Mouse (Mus musculus): ENCODE data around the gene Bloc1s2. TPM values are rescaled to one million over a fixed set of nuclear protein-coding genes. Genes with fewer than 3 reads are reported as not detected.

Bloc1s2 gene
- total RNA-seq, 1 experiment: 80.5 TPM

- Histone ChIP-seq H3K27ac (ENCODE audit: insufficient read depth, low read depth, low read length, poor library complexity, severe bottlenecking) (no peak overlapping the region), H3K4me1 (ENCODE audit: control insufficient read depth in 2 of 2, insufficient read depth in 2 of 2, low read length in 2 of 2, poor library complexity in 1 of 2) (no peaks in the 10 kb centered on the region), H3K9ac (ENCODE audit: insufficient read depth, low read depth, low read length, poor library complexity, severe bottlenecking) (no peak overlapping the region), H3K9me3 (ENCODE audit: control insufficient read depth, insufficient read depth, low read depth, low read length) (no peaks in the 10 kb centered on the region), H3K4me3 (ENCODE audit: insufficient read depth in 1 of 2, low read depth in 1 of 2, low read length in 2 of 2, poor library complexity in 1 of 2, severe bottlenecking in 1 of 2) (no peak overlapping the region), H3K36me3 (ENCODE audit: control insufficient read depth, insufficient read depth, low read length, poor library complexity, severe bottlenecking) (no peaks in the 10 kb centered on the region)
- TF ChIP-seq HCFC1 (IDR thresholded peaks at IDR 0.05; ENCODE audit: borderline replicate concordance, insufficient read depth, low read length) (no peak), ZNF384 (IDR thresholded peaks at IDR 0.05; ENCODE audit: low read depth, low read length) (no peak), ZC3H11A (IDR thresholded peaks at IDR 0.05; ENCODE audit: borderline replicate concordance, low read depth, low read length) (no peak), MAFK (IDR thresholded peaks at IDR 0.05; ENCODE audit: insufficient read depth, low read depth, low read length) (no peak), CHD2 (IDR thresholded peaks at IDR 0.05; ENCODE audit: low read depth, low read length) (no peak)
- DNase-seq (ENCODE audit: low read depth, low spot score): no peak
- in situ Hi-C loops (cut with MboI; ENCODE audit: low sequenced_read_pairs in 2 of 2, unreplicated experiment in 2 of 2): no loop called here
These were observed 42.8 kb upstream of the Bloc1s2 start for GRCm38 (mm10) chr19:44189056-44189455.

GRCm38 (mm10) chr19:44183968-44184367, 37.7 kb upstream of the Bloc1s2 start:
- H3K4me3 ChIP-seq (ENCODE audit: insufficient read depth in 1 of 2, low read depth in 1 of 2, low read length in 2 of 2, poor library complexity in 1 of 2, severe bottlenecking in 1 of 2): no peak overlapping the region
- TF ChIP-seq MAFK (IDR thresholded peaks at IDR 0.05; ENCODE audit: insufficient read depth, low read depth, low read length) (no peak), CHD2 (IDR thresholded peaks at IDR 0.05; ENCODE audit: low read depth, low read length) (no peak), ZNF384 (IDR thresholded peaks at IDR 0.05; ENCODE audit: low read depth, low read length) (no peak), ZC3H11A (IDR thresholded peaks at IDR 0.05; ENCODE audit: borderline replicate concordance, low read depth, low read length) (no peak), HCFC1 (IDR thresholded peaks at IDR 0.05; ENCODE audit: borderline replicate concordance, insufficient read depth, low read length) (no peak)
- no peak overlapping the region for H3K27ac ChIP-seq (ENCODE audit: insufficient read depth, low read depth, low read length, poor library complexity, severe bottlenecking)
- in situ Hi-C loops (cut with MboI; ENCODE audit: low sequenced_read_pairs in 2 of 2, unreplicated experiment in 2 of 2): no loop called here
- H3K36me3 ChIP-seq (ENCODE audit: control insufficient read depth, insufficient read depth, low read length, poor library complexity, severe bottlenecking): no peaks in the 10 kb centered on the region
- no peaks in the 10 kb centered on the region for H3K9me3 ChIP-seq (ENCODE audit: control insufficient read depth, insufficient read depth, low read depth, low read length)
- no peaks in the 10 kb centered on the region for H3K4me1 ChIP-seq (ENCODE audit: control insufficient read depth in 2 of 2, insufficient read depth in 2 of 2, low read length in 2 of 2, poor library complexity in 1 of 2)
- DNase-seq (ENCODE audit: low read depth, low spot score): no peak
- no peak overlapping the region for H3K9ac ChIP-seq (ENCODE audit: insufficient read depth, low read depth, low read length, poor library complexity, severe bottlenecking)

GRCm38 (mm10) chr19:44180502-44180901, 34.3 kb upstream of the Bloc1s2 start:
- no peaks in the 10 kb centered on the region for H3K36me3 ChIP-seq (ENCODE audit: control insufficient read depth, insufficient read depth, low read length, poor library complexity, severe bottlenecking)
- TF ChIP-seq HCFC1 (IDR thresholded peaks at IDR 0.05; ENCODE audit: borderline replicate concordance, insufficient read depth, low read length) (no peak), ZC3H11A (IDR thresholded peaks at IDR 0.05; ENCODE audit: borderline replicate concordance, low read depth, low read length) (no peak), ZNF384 (IDR thresholded peaks at IDR 0.05; ENCODE audit: low read depth, low read length) (no peak), MAFK (IDR thresholded peaks at IDR 0.05; ENCODE audit: insufficient read depth, low read depth, low read length) (no peak), CHD2 (IDR thresholded peaks at IDR 0.05; ENCODE audit: low read depth, low read length) (no peak)
- no peak overlapping the region for H3K4me3 ChIP-seq (ENCODE audit: insufficient read depth in 1 of 2, low read depth in 1 of 2, low read length in 2 of 2, poor library complexity in 1 of 2, severe bottlenecking in 1 of 2)
- DNase-seq (ENCODE audit: low read depth, low spot score): no peak
- in situ Hi-C loops (cut with MboI; ENCODE audit: low sequenced_read_pairs in 2 of 2, unreplicated experiment in 2 of 2): no loop called here
- no peaks in the 10 kb centered on the region for H3K4me1 ChIP-seq (ENCODE audit: control insufficient read depth in 2 of 2, insufficient read depth in 2 of 2, low read length in 2 of 2, poor library complexity in 1 of 2)
- H3K9me3 ChIP-seq (ENCODE audit: control insufficient read depth, insufficient read depth, low read depth, low read length): no peaks in the 10 kb centered on the region
- no peak overlapping the region for H3K27ac ChIP-seq (ENCODE audit: insufficient read depth, low read depth, low read length, poor library complexity, severe bottlenecking)
- no peak overlapping the region for H3K9ac ChIP-seq (ENCODE audit: insufficient read depth, low read depth, low read length, poor library complexity, severe bottlenecking)

- DNase-seq (ENCODE audit: low read depth, low spot score): no peak
- Histone ChIP-seq H3K9me3 (ENCODE audit: control insufficient read depth, insufficient read depth, low read depth, low read length) (no peaks in the 10 kb centered on the region), H3K4me3 (ENCODE audit: insufficient read depth in 1 of 2, low read depth in 1 of 2, low read length in 2 of 2, poor library complexity in 1 of 2, severe bottlenecking in 1 of 2) (no peak overlapping the region), H3K27ac (ENCODE audit: insufficient read depth, low read depth, low read length, poor library complexity, severe bottlenecking) (no peak overlapping the region), H3K36me3 (ENCODE audit: control insufficient read depth, insufficient read depth, low read length, poor library complexity, severe bottlenecking) (no peaks in the 10 kb centered on the region), H3K4me1 (ENCODE audit: control insufficient read depth in 2 of 2, insufficient read depth in 2 of 2, low read length in 2 of 2, poor library complexity in 1 of 2) (no peaks in the 10 kb centered on the region), H3K9ac (ENCODE audit: insufficient read depth, low read depth, low read length, poor library complexity, severe bottlenecking) (no peak overlapping the region)
- no peak for TF ChIP-seq MAFK (IDR thresholded peaks at IDR 0.05; ENCODE audit: insufficient read depth, low read depth, low read length)
- no peak for TF ChIP-seq CHD2 (IDR thresholded peaks at IDR 0.05; ENCODE audit: low read depth, low read length)
- no peak for TF ChIP-seq ZNF384 (IDR thresholded peaks at IDR 0.05; ENCODE audit: low read depth, low read length)
- TF ChIP-seq ZC3H11A (IDR thresholded peaks at IDR 0.05; ENCODE audit: borderline replicate concordance, low read depth, low read length): no peak
- no peak for TF ChIP-seq HCFC1 (IDR thresholded peaks at IDR 0.05; ENCODE audit: borderline replicate concordance, insufficient read depth, low read length)
- in situ Hi-C loops (cut with MboI; ENCODE audit: low sequenced_read_pairs in 2 of 2, unreplicated experiment in 2 of 2): no loop called here
These were observed 30.5 kb upstream of the Bloc1s2 start for GRCm38 (mm10) chr19:44176741-44177140.

GRCm38 (mm10) chr19:44174835-44175234, 28.6 kb upstream of the Bloc1s2 start:
- no peaks in the 10 kb centered on the region for H3K9me3 ChIP-seq (ENCODE audit: control insufficient read depth, insufficient read depth, low read depth, low read length)
- H3K4me1 ChIP-seq (ENCODE audit: control insufficient read depth in 2 of 2, insufficient read depth in 2 of 2, low read length in 2 of 2, poor library complexity in 1 of 2): no peaks in the 10 kb centered on the region
- H3K27ac ChIP-seq (ENCODE audit: insufficient read depth, low read depth, low read length, poor library complexity, severe bottlenecking): no peak overlapping the region
- H3K9ac ChIP-seq (ENCODE audit: insufficient read depth, low read depth, low read length, poor library complexity, severe bottlenecking): no peak overlapping the region
- TF ChIP-seq ZC3H11A (IDR thresholded peaks at IDR 0.05; ENCODE audit: borderline replicate concordance, low read depth, low read length) (no peak), HCFC1 (IDR thresholded peaks at IDR 0.05; ENCODE audit: borderline replicate concordance, insufficient read depth, low read length) (no peak), CHD2 (IDR thresholded peaks at IDR 0.05; ENCODE audit: low read depth, low read length) (no peak), MAFK (IDR thresholded peaks at IDR 0.05; ENCODE audit: insufficient read depth, low read depth, low read length) (no peak), ZNF384 (IDR thresholded peaks at IDR 0.05; ENCODE audit: low read depth, low read length) (no peak)
- in situ Hi-C loops (cut with MboI; ENCODE audit: low sequenced_read_pairs in 2 of 2, unreplicated experiment in 2 of 2): no loop called here
- no peak for DNase-seq (ENCODE audit: low read depth, low spot score)
- H3K4me3 ChIP-seq (ENCODE audit: insufficient read depth in 1 of 2, low read depth in 1 of 2, low read length in 2 of 2, poor library complexity in 1 of 2, severe bottlenecking in 1 of 2): no peak overlapping the region
- no peaks in the 10 kb centered on the region for H3K36me3 ChIP-seq (ENCODE audit: control insufficient read depth, insufficient read depth, low read length, poor library complexity, severe bottlenecking)

Data from ES-E14 (cell line).